Mouse (Mus musculus): Measurements from ENCODE around the gene Zmynd19. TPM values are rescaled to one million over a fixed set of nuclear protein-coding genes. Genes with fewer than 3 reads are reported as not detected.
"Not testable (repeated sequence)": the region's sequence is repeated elsewhere in the genome, so short reads cannot be mapped to it uniquely, and the experiment has no call there.

The Zmynd19 gene
- polyA plus RNA-seq, 1 experiment from 2014 or later: 6.3 TPM

GRCm38 (mm10) chr2:24960910-24961309 is 11.3 kb downstream of the Zmynd19 start:
- no peak overlapping the region for H3K9ac ChIP-seq (replicated peaks; ENCODE audit: low read depth, low read length)
- H3K27ac ChIP-seq (ENCODE audit: low read length): no peak overlapping the region
- H3K36me3 ChIP-seq (ENCODE audit: control insufficient read depth, insufficient read depth, low read length): peaks cover 45% of the 10 kb centered on the region
- H3K4me3 ChIP-seq (ENCODE audit: low read depth, low read length): no peak overlapping the region
- H3K4me2 ChIP-seq (replicated peaks; ENCODE audit: low read depth, low read length): no peak overlapping the region
- H3K9me3 ChIP-seq (ENCODE audit: control insufficient read depth, low read depth, low read length): no peaks in the 10 kb centered on the region
- ATAC-seq (ENCODE audit: insufficient number of reproducible peaks, insufficient read depth, low FRiP score, low read depth): no peak
- WGBS: 30% methylated on average over 3 of the region's 3 CpGs
- H3K4me1 ChIP-seq (ENCODE audit: control insufficient read depth, insufficient read depth, low read length): peaks cover 6% of the 10 kb centered on the region
- no peaks in the 10 kb centered on the region for H3K27me3 ChIP-seq (ENCODE audit: control insufficient read depth, insufficient read depth, low read length)

GRCm38 (mm10) chr2:24962304-24963000 is 12.9 kb downstream of the Zmynd19 start, which contains the start of gene Dph7:
Gene Dph7 (plus strand): TSS chr2:24962400.
- peak; percentile 91 for ATAC-seq (ENCODE audit: insufficient number of reproducible peaks, insufficient read depth, low FRiP score, low read depth)
- no peaks in the 10 kb centered on the region for H3K9me3 ChIP-seq (ENCODE audit: control insufficient read depth, low read depth, low read length)
- H3K4me1 ChIP-seq (ENCODE audit: control insufficient read depth, insufficient read depth, low read length): peaks cover 6% of the 10 kb centered on the region
- no peaks in the 10 kb centered on the region for H3K27me3 ChIP-seq (ENCODE audit: control insufficient read depth, insufficient read depth, low read length)
- peak within 1 kb of the TSS; percentile 56 for H3K4me3 ChIP-seq (ENCODE audit: low read depth, low read length)
- peak within 1 kb of the TSS; percentile 66 for H3K4me2 ChIP-seq (replicated peaks; ENCODE audit: low read depth, low read length)
- peaks cover 40% of the 10 kb centered on the region for H3K36me3 ChIP-seq (ENCODE audit: control insufficient read depth, insufficient read depth, low read length)
- WGBS: 1% methylated on average over 28 of the region's 28 CpGs
- no peak within 1 kb of the TSS for H3K27ac ChIP-seq (ENCODE audit: low read length)
- peak within 1 kb of the TSS; percentile 49 for H3K9ac ChIP-seq (replicated peaks; ENCODE audit: low read depth, low read length)

- H3K4me1 ChIP-seq (ENCODE audit: control insufficient read depth, insufficient read depth, low read length): 0 out of 2 replicates have a peak, but pooled peaks cover 3% of the 10 kb centered on the region
- no peak for ATAC-seq (ENCODE audit: insufficient number of reproducible peaks, insufficient read depth, low FRiP score, low read depth)
- no peak overlapping the region for H3K4me3 ChIP-seq (ENCODE audit: low read depth, low read length)
- no peak overlapping the region for H3K27ac ChIP-seq (ENCODE audit: low read length)
- peaks cover 37% of the 10 kb centered on the region for H3K36me3 ChIP-seq (ENCODE audit: control insufficient read depth, insufficient read depth, low read length)
- no peak overlapping the region for H3K9ac ChIP-seq (replicated peaks; ENCODE audit: low read depth, low read length)
- 83% methylated on average over 4 of the region's 4 CpGs for WGBS
- no peaks in the 10 kb centered on the region for H3K9me3 ChIP-seq (ENCODE audit: control insufficient read depth, low read depth, low read length)
- H3K27me3 ChIP-seq (ENCODE audit: control insufficient read depth, insufficient read depth, low read length): no peaks in the 10 kb centered on the region
- no peak overlapping the region for H3K4me2 ChIP-seq (replicated peaks; ENCODE audit: low read depth, low read length)
Observed at GRCm38 (mm10) chr2:24970386-24970785, 20.8 kb downstream of the Zmynd19 start.

GRCm38 (mm10) chr2:24974452-24974851 is 24.9 kb downstream of the Zmynd19 start:
- peaks cover 20% of the 10 kb centered on the region for H3K36me3 ChIP-seq (ENCODE audit: control insufficient read depth, insufficient read depth, low read length)
- peak overlapping the region; percentile 54 for H3K4me2 ChIP-seq (replicated peaks; ENCODE audit: low read depth, low read length)
- under 1% methylated on average over 17 of the region's 17 CpGs for WGBS
- H3K27ac ChIP-seq (ENCODE audit: low read length): peak overlapping the region; percentile 62; the same call in 1 of the 2 replicates
- H3K4me3 ChIP-seq (ENCODE audit: low read depth, low read length): peak overlapping the region; percentile 71
- ATAC-seq (ENCODE audit: insufficient number of reproducible peaks, insufficient read depth, low FRiP score, low read depth); H3K27me3 ChIP-seq (ENCODE audit: control insufficient read depth, insufficient read depth, low read length); H3K4me1 ChIP-seq (ENCODE audit: control insufficient read depth, insufficient read depth, low read length); H3K9me3 ChIP-seq (ENCODE audit: control insufficient read depth, low read depth, low read length): not testable (repeated sequence)
- peak overlapping the region; percentile 62 for H3K9ac ChIP-seq (replicated peaks; ENCODE audit: low read depth, low read length)

- H3K9ac ChIP-seq (replicated peaks; ENCODE audit: low read depth, low read length): peak within 1 kb of the TSS; percentile 62
- peak within 1 kb of the TSS; percentile 90 for H3K27ac ChIP-seq (ENCODE audit: low read length)
- ATAC-seq (ENCODE audit: insufficient number of reproducible peaks, insufficient read depth, low FRiP score, low read depth): peak; percentile 99
- peaks cover 15% of the 10 kb centered on the region; the same call in 1 of the 2 replicates for H3K36me3 ChIP-seq (ENCODE audit: control insufficient read depth, insufficient read depth, low read length)
- peaks cover 6% of the 10 kb centered on the region; the same call in 1 of the 2 replicates for H3K4me1 ChIP-seq (ENCODE audit: control insufficient read depth, insufficient read depth, low read length)
- peak within 1 kb of the TSS; percentile 71 for H3K4me3 ChIP-seq (ENCODE audit: low read depth, low read length)
- no peaks in the 10 kb centered on the region for H3K27me3 ChIP-seq (ENCODE audit: control insufficient read depth, insufficient read depth, low read length)
- under 1% methylated on average over 64 of the region's 64 CpGs for WGBS
- peak within 1 kb of the TSS; percentile 97 for H3K4me2 ChIP-seq (replicated peaks; ENCODE audit: low read depth, low read length)
- no peaks in the 10 kb centered on the region for H3K9me3 ChIP-seq (ENCODE audit: control insufficient read depth, low read depth, low read length)
Observed at GRCm38 (mm10) chr2:24974906-24975703, 25.5 kb downstream of the Zmynd19 start, which contains the start of gene Mrpl41. Gene Mrpl41 (minus strand): TSS chr2:24975098.

- under 1% methylated on average over 16 of the region's 16 CpGs for WGBS
- no peaks in the 10 kb centered on the region for H3K27me3 ChIP-seq (ENCODE audit: control insufficient read depth, insufficient read depth, low read length)
Observed at GRCm38 (mm10) chr2:24975704-24976297, 26.2 kb downstream of the Zmynd19 start, which contains the start of gene Pnpla7. Gene Pnpla7 (plus strand): TSS chr2:24976033.

GRCm38 (mm10) chr2:24976960-24977359 is 27.4 kb downstream of the Zmynd19 start:
- Histone ChIP-seq H3K9ac (replicated peaks; ENCODE audit: low read depth, low read length) (no peak overlapping the region), H3K27me3 (ENCODE audit: control insufficient read depth, insufficient read depth, low read length) (no peaks in the 10 kb centered on the region), H3K36me3 (ENCODE audit: control insufficient read depth, insufficient read depth, low read length) (peaks cover 5% of the 10 kb centered on the region; the same call in 1 of the 2 replicates), H3K9me3 (ENCODE audit: control insufficient read depth, low read depth, low read length) (no peaks in the 10 kb centered on the region), H3K4me3 (ENCODE audit: low read depth, low read length) (no peak overlapping the region), H3K4me1 (ENCODE audit: control insufficient read depth, insufficient read depth, low read length) (peaks cover 6% of the 10 kb centered on the region; the same call in 1 of the 2 replicates), H3K27ac (ENCODE audit: low read length) (no peak overlapping the region), H3K4me2 (replicated peaks; ENCODE audit: low read depth, low read length) (no peak overlapping the region)
- 90% methylated on average over 5 of the region's 5 CpGs for WGBS
- ATAC-seq (ENCODE audit: insufficient number of reproducible peaks, insufficient read depth, low FRiP score, low read depth): no peak

More at GRCm38 (mm10) chr2:24975704-24976297, 26.2 kb downstream of the Zmynd19 start, which contains the start of gene Pnpla7:
- H3K4me2 ChIP-seq (replicated peaks; ENCODE audit: low read depth, low read length): peak within 1 kb of the TSS; percentile 97
- peaks cover 6% of the 10 kb centered on the region; the same call in 1 of the 2 replicates for H3K4me1 ChIP-seq (ENCODE audit: control insufficient read depth, insufficient read depth, low read length)
- peak within 1 kb of the TSS; percentile 62 for H3K9ac ChIP-seq (replicated peaks; ENCODE audit: low read depth, low read length)
- peak; percentile 73 for ATAC-seq (ENCODE audit: insufficient number of reproducible peaks, insufficient read depth, low FRiP score, low read depth)
- peak within 1 kb of the TSS; percentile 90 for H3K27ac ChIP-seq (ENCODE audit: low read length)
- H3K36me3 ChIP-seq (ENCODE audit: control insufficient read depth, insufficient read depth, low read length): peaks cover 15% of the 10 kb centered on the region; the same call in 1 of the 2 replicates
- H3K4me3 ChIP-seq (ENCODE audit: low read depth, low read length): peak within 1 kb of the TSS; percentile 71
- no peaks in the 10 kb centered on the region for H3K9me3 ChIP-seq (ENCODE audit: control insufficient read depth, low read depth, low read length)

GRCm38 (mm10) chr2:24987762-24988161 is 38.2 kb downstream of the Zmynd19 start:
- 56% methylated on average over 2 of the region's 2 CpGs for WGBS
- Histone ChIP-seq H3K4me2 (replicated peaks; ENCODE audit: low read depth, low read length) (no peak overlapping the region), H3K27me3 (ENCODE audit: control insufficient read depth, insufficient read depth, low read length) (no peaks in the 10 kb centered on the region), H3K36me3 (ENCODE audit: control insufficient read depth, insufficient read depth, low read length) (no peaks in the 10 kb centered on the region), H3K9me3 (ENCODE audit: control insufficient read depth, low read depth, low read length) (no peaks in the 10 kb centered on the region), H3K27ac (ENCODE audit: low read length) (no peak overlapping the region), H3K9ac (replicated peaks; ENCODE audit: low read depth, low read length) (no peak overlapping the region), H3K4me1 (ENCODE audit: control insufficient read depth, insufficient read depth, low read length) (no peaks in the 10 kb centered on the region), H3K4me3 (ENCODE audit: low read depth, low read length) (no peak overlapping the region)
- no peak for ATAC-seq (ENCODE audit: insufficient number of reproducible peaks, insufficient read depth, low FRiP score, low read depth)

Measured in stomach, embryonic 14.5 days (tissue).